10 mouse cellular contexts compared by ENCODE assay signal in the genomic region with DNA sequence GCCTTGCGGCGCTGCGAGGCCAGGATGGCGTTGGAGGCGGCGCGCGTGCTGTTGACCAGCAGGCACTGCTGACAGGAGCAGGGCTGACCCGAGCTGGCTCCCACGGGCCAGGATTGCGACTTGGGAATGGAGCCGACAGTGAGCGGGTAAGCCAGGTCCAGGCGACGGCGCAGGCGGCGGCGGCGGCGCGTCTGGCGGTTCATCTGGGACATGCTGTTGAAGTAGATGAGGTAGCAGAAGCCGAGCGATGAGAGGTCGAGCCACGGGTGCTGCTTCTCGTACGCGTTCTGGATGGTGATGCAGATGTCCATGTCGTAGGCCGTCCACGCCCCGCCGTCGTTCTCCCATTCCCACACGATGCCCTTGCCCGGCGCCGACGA. TPM values are rescaled to one million over a fixed set of nuclear protein-coding genes. Genes with fewer than 3 reads are reported as not detected.
DNase-seq lines count a peak whose midpoint lies in the region; ATAC-seq lines count a peak whose summit lies in the region.
"Had no signal": no experiment of that assay in that cellular context is flagged by ENCODE, and none has a peak within 500 bp of the region (broad histone marks: within the 10 kb centered on the region; RNA-seq: fewer than 3 reads in every experiment).

No protein-coding gene starts in this region.

- peak; percentile 68 to 71 for DNase-seq in cerebellum, adult 18-20 months
- DNase-seq in cerebellum, adult 11-12 months: no peak
- no peak for DNase-seq in liver
- peak; percentile 74 to 79 for DNase-seq in cerebellum, postnatal 25 days
- peak; percentile 49 for DNase-seq in limb, embryonic 10.5 days (ENCODE audit: low spot score)
- no peak for DNase-seq in c-Kit-positive CD71-positive TER-119-positive erythroid progenitor cells, embryonic 14.5 days (ENCODE audit: low spot score)

- H3K27ac ChIP-seq in liver, embryonic 12.5 days: no peak overlapping the region
- H3K27ac ChIP-seq in limb, embryonic 10.5 days: no peak overlapping the region
- H3K27ac ChIP-seq: macrophage had no signal

- H3K36me3 ChIP-seq in liver, embryonic 12.5 days: no peaks in the 10 kb centered on the region
- H3K36me3 ChIP-seq in limb, embryonic 10.5 days: no peaks in the 10 kb centered on the region

- no peak overlapping the region for H3K9ac ChIP-seq in liver, embryonic 12.5 days

- 6% methylated on average over 36 of the region's 41 CpGs for WGBS in liver, embryonic 12.5 days (ENCODE audit: insufficient replicate concordance)
- 3% methylated on average over 41 of the region's 41 CpGs for WGBS in limb, embryonic 10.5 days

- no peak for ATAC-seq in liver, embryonic 12.5 days
- no peak for ATAC-seq in frontal cortex, adult (ENCODE audit: low TSS enrichment)

- H3K9me3 ChIP-seq in liver, embryonic 12.5 days (replicated peaks): no peaks in the 10 kb centered on the region
- no peaks in the 10 kb centered on the region for H3K9me3 ChIP-seq in limb, embryonic 10.5 days (replicated peaks)

- H3K4me1 ChIP-seq in liver, embryonic 12.5 days: no peaks in the 10 kb centered on the region
- peaks cover 28% of the 10 kb centered on the region for H3K4me1 ChIP-seq in limb, embryonic 10.5 days

- H3K4me2 ChIP-seq in liver, embryonic 12.5 days: peak overlapping the region; percentile 53

- H3K27me3 ChIP-seq in liver, embryonic 12.5 days (replicated peaks): peaks cover 93% of the 10 kb centered on the region
- peaks cover 95% of the 10 kb centered on the region for H3K27me3 ChIP-seq in limb, embryonic 10.5 days (ENCODE audit: low read depth, poor library complexity, severe bottlenecking)

- peak overlapping the region; percentile 27 for H3K4me3 ChIP-seq in liver, embryonic 12.5 days
- H3K4me3 ChIP-seq in limb, embryonic 10.5 days: peak overlapping the region; percentile 45

RNA-seq across cellular contexts. Expression of a gene that starts 17.0 kb away (rescaled TPM):
- polyA plus RNA-seq in liver, embryonic 12.5 days (2016; fragmentation: Nextera tagmentation; extraction: Ambion mirVana): 0.37 and 0.67 TPM in 2 replicates
- polyA plus RNA-seq in limb, embryonic 10.5 days (2016; fragmentation: Nextera tagmentation; extraction: Ambion mirVana): 0.84 and 1.7 TPM in 2 replicates
- polyA plus RNA-seq: C2C12 had no signal

RNA-seq across cellular contexts. Expression of a gene that starts 46.1 kb away (rescaled TPM):
- 0.19 and 0.20 TPM in 2 replicates for polyA plus RNA-seq in liver, embryonic 12.5 days (2016; fragmentation: Nextera tagmentation; extraction: Ambion mirVana)
- polyA plus RNA-seq in limb, embryonic 10.5 days (2016; fragmentation: Nextera tagmentation; extraction: Ambion mirVana): 0.13 and 0.36 TPM in 2 replicates
- polyA plus RNA-seq: C2C12, macrophage had no signal

RNA-seq across cellular contexts. Expression of a gene that starts 55.0 kb away (rescaled TPM):
- polyA plus RNA-seq in liver, embryonic 12.5 days (2016; fragmentation: Nextera tagmentation; extraction: Ambion mirVana): 0.26 and 0.37 TPM in 2 replicates
- not detected in 2 replicates for polyA plus RNA-seq in limb, embryonic 10.5 days (2016; fragmentation: Nextera tagmentation; extraction: Ambion mirVana)
- polyA plus RNA-seq: C2C12 had no signal

Comparison
In these comparisons a context has a peak if more than half of its experiments do, and no peak if none do; other contexts are left out.
1. DNase-seq: peak in cerebellum, adult 18-20 months (2 of 2), cerebellum, postnatal 25 days (2 of 2) and limb, embryonic 10.5 days (single experiment); none in cerebellum, adult 11-12 months (single experiment), liver (single experiment) and c-Kit-positive CD71-positive TER-119-positive erythroid progenitor cells, embryonic 14.5 days (single experiment).